Mouse (Mus musculus) ovary, adult 2 months (tissue): ENCODE measurements around the gene Fat4. TPM values are rescaled to one million over a fixed set of nuclear protein-coding genes. Genes with fewer than 3 reads are reported as not detected.

Experiments used
- polyA plus RNA-seq: library from polyadenylated mRNA; depleted of rRNA; stranded (reverse); fragments of >200 nt; gene quantifications from 2 replicates; pipeline ENCODE4 v1.2.3, GENCODE M21; 2012; rRNA removed

The Fat4 gene
- polyA plus RNA-seq: 3.9 and 4.7 TPM in 2 replicates

DNA sequence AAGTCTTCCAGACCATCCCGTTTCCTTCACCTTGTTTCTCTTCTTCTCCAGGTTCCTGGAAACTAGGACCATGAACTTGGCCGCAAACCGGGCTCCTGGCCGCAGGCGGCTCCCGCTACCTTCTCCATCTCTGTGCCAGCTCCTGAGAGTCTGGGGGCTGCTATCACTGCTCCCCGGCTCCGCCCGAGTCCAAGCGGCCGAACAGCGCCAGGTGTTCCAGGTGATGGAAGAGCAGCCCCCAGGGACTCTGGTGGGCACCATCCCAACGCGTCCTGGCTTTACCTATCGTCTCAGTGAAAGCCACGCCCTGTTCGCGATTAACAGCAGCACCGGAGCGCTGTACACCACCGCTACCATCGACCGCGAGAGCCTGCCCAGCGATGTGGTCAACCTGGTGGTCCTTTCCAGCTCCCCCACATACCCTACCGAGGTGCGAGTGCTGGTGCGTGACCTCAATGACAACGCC, at the start of gene Fat4:
Gene Fat4 (plus strand): TSS at position 51 of the 466 bp plus-strand sequence.

